Mouse (Mus musculus) ES-E14 (cell line): Measurements from ENCODE around the gene Rasgrf2.
"Not testable (repeated sequence)": the region's sequence is repeated elsewhere in the genome, so short reads cannot be mapped to it uniquely, and the experiment has no call there.

Source experiments
- CHD2 ChIP-seq: IDR thresholded peaks from 2 replicates; pipeline ENCODE4 v1.6.1; 2014; ENCODE audit warnings: mild to moderate bottlenecking, low read depth, low read length, inconsistent platforms
- HCFC1 ChIP-seq: IDR thresholded peaks from 2 replicates; pipeline ENCODE4 v1.6.1; 2012; ENCODE audit warnings: low read length, inconsistent platforms, borderline replicate concordance; ENCODE audit not compliant: insufficient read depth
- MAFK ChIP-seq: IDR thresholded peaks from 2 replicates; pipeline ENCODE4 v1.6.1; 2014; ENCODE audit warnings: mild to moderate bottlenecking, low read depth, low read length, inconsistent platforms; ENCODE audit not compliant: insufficient read depth
- ZC3H11A ChIP-seq: IDR thresholded peaks from 2 replicates; pipeline ENCODE4 v1.6.1; 2012; ENCODE audit warnings: low read depth, mild to moderate bottlenecking, inconsistent platforms, low read length, borderline replicate concordance
- ZNF384 ChIP-seq: IDR thresholded peaks from 2 replicates; pipeline ENCODE4 v1.6.1; 2012; ENCODE audit warnings: low read depth, low read length, inconsistent platforms

DNA sequence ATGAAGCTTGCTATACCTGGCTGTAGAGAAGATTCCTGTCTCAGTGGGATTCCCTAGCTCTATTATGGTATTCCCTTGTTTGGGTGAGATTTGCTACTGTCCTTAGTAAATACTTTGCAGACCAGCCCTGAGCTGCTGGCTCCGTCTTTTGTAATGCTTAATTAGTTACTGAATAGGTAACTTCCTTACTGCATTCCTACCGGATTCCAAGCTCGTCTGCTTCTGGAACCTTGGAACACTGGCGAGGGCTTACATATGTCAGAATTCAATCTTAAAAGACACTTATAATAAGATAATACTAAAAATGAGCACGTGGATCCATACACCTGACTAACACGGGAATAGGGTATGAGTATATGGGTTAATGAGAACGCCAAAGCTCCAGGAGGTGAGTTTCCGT, 41.2 kb upstream of the Rasgrf2 start:
- TF ChIP-seq ZC3H11A, HCFC1, CHD2, ZNF384, MAFK: not testable (repeated sequence)
